Mouse (Mus musculus) forebrain, postnatal 0 days (tissue): ENCODE results near the gene Spa17. TPM values are rescaled to one million over a fixed set of nuclear protein-coding genes. Genes with fewer than 3 reads are reported as not detected.

Experiments
- ATAC-seq: fragments of 200-750 bp; cut with Nextera tagmentation; 2 replicates; pipeline ENCODE4 v1.8.0; 2017; ENCODE audit warnings: mild to moderate bottlenecking, moderate library complexity
- DNase-seq: peaks from one replicate; pipeline ENCODE4 v3.0.0-alpha.2; 2015
- H3K27ac ChIP-seq: fragments of 300-500 bp; sonication (generic); 2 replicates; pipeline ENCODE4 v1.5.1; 2014; ENCODE audit warnings: low read depth, mild to moderate bottlenecking, antibody characterized with exemption, low read length, moderate library complexity, mixed read lengths
- H3K27me3 ChIP-seq: fragments of 300-500 bp; sonication (generic); 2 replicates; pipeline ENCODE4 v1.6.1; 2014; ENCODE audit warnings: mild to moderate bottlenecking, low read length, mixed read lengths; ENCODE audit not compliant: insufficient read depth
- H3K36me3 ChIP-seq: fragments of 300-500 bp; sonication (generic); 2 replicates; pipeline ENCODE4 v1.6.1; 2014; ENCODE audit warnings: mild to moderate bottlenecking, moderate library complexity; ENCODE audit not compliant: insufficient read depth
- H3K4me1 ChIP-seq: fragments of 300-500 bp; sonication (generic); 2 replicates; pipeline ENCODE4 v1.6.1; 2014; ENCODE audit warnings: antibody characterized with exemption; ENCODE audit not compliant: insufficient read depth
- H3K4me2 ChIP-seq: fragments of 300-500 bp; sonication (generic); 2 replicates; pipeline ENCODE4 v1.6.1; 2014; ENCODE audit warnings: low read depth, mild to moderate bottlenecking, moderate library complexity
- H3K4me3 ChIP-seq: fragments of 300-500 bp; sonication (generic); 2 replicates; pipeline ENCODE4 v1.5.1; 2014; ENCODE audit warnings: low read depth, low read length, mixed read lengths
- H3K9ac ChIP-seq: fragments of 300-500 bp; sonication (generic); 2 replicates; pipeline ENCODE4 v1.6.1; 2014; ENCODE audit warnings: mild to moderate bottlenecking
- H3K9me3 ChIP-seq: fragments of 300-500 bp; sonication (generic); 2 replicates; pipeline ENCODE4 v1.6.1; 2016; ENCODE audit warnings: low read length
- CTCF ChIP-seq: sonication (generic); IDR thresholded peaks from 2 replicates; pipeline ENCODE4 v1.5.1; 2016; ENCODE audit warnings: antibody characterized with exemption, control low read depth, low read depth
- WGBS: fragments of 180-500 bp; shearing (Covaris S2); extraction: QIAGEN DNeasy Blood & Tissue Kit; methylation state at CpG from one replicate; pipeline ENCODE4 v1.1.7; 2014; 5-methylcytosine and 5-hydroxymethylcytosine counted together
- polyA plus RNA-seq: library from polyadenylated mRNA; unstranded; fragments of >200 nt; fragmentation: Nextera tagmentation; extraction: Ambion mirVana; gene quantifications from 2 replicates; pipeline ENCODE4 v1.2.1, GENCODE M21; 2015
- total RNA-seq: library from RNA; depleted of rRNA; stranded (reverse); fragments of >200 nt; gene quantifications from 2 replicates; pipeline ENCODE4 v1.2.3, GENCODE M21; 2014

Spa17 gene
- total and polyA plus RNA-seq, 2 experiments from 2014 or later = 2.4 to 10.8 TPM

GRCm38 (mm10) chr9:37586718-37587117, 26.8 kb downstream of the Spa17 start:
- H3K4me2 ChIP-seq = no peak overlapping the region
- 60% methylated on average over 4 of the region's 4 CpGs for WGBS
- H3K9ac ChIP-seq = no peak overlapping the region
- H3K27ac ChIP-seq = no peak overlapping the region
- no peaks in the 10 kb centered on the region for H3K36me3 ChIP-seq
- TF ChIP-seq CTCF = no peak
- H3K9me3 ChIP-seq = no peaks in the 10 kb centered on the region
- no peak overlapping the region for H3K4me3 ChIP-seq
- H3K27me3 ChIP-seq = no peaks in the 10 kb centered on the region
- no peak for DNase-seq
- H3K4me1 ChIP-seq = no peaks in the 10 kb centered on the region
- ATAC-seq = peak; percentile 43; the same call in 1 of the 2 replicates

GRCm38 (mm10) chr9:37583594-37583993, 29.9 kb downstream of the Spa17 start:
- DNase-seq = no peak

GRCm38 (mm10) chr9:37576436-37576930, 37.0 kb downstream of the Spa17 start:
- no peaks in the 10 kb centered on the region for H3K9me3 ChIP-seq
- H3K27me3 ChIP-seq = no peaks in the 10 kb centered on the region
- ATAC-seq (peak; percentile 84), DNase-seq (peak; percentile 63)
- H3K4me2 ChIP-seq = peak overlapping the region; percentile 39
- H3K4me3 ChIP-seq = no peak overlapping the region
- peak overlapping the region; percentile 64 for H3K27ac ChIP-seq
- no peaks in the 10 kb centered on the region for H3K4me1 ChIP-seq
- H3K9ac ChIP-seq = no peak overlapping the region
- TF ChIP-seq CTCF = no peak
- no peaks in the 10 kb centered on the region for H3K36me3 ChIP-seq
- WGBS = 22% methylated on average over 14 of the region's 14 CpGs

More at GRCm38 (mm10) chr9:37583594-37583993, 29.9 kb downstream of the Spa17 start:
- Histone ChIP-seq H3K36me3 (no peaks in the 10 kb centered on the region), H3K9ac (no peak overlapping the region), H3K9me3 (no peaks in the 10 kb centered on the region), H3K4me3 (no peak overlapping the region), H3K4me2 (no peak overlapping the region), H3K4me1 (no peaks in the 10 kb centered on the region), H3K27me3 (no peaks in the 10 kb centered on the region), H3K27ac (no peak overlapping the region)
- TF ChIP-seq CTCF = no peak
- 88% methylated on average over 5 of the region's 5 CpGs for WGBS
- ATAC-seq = no peak

DNA sequence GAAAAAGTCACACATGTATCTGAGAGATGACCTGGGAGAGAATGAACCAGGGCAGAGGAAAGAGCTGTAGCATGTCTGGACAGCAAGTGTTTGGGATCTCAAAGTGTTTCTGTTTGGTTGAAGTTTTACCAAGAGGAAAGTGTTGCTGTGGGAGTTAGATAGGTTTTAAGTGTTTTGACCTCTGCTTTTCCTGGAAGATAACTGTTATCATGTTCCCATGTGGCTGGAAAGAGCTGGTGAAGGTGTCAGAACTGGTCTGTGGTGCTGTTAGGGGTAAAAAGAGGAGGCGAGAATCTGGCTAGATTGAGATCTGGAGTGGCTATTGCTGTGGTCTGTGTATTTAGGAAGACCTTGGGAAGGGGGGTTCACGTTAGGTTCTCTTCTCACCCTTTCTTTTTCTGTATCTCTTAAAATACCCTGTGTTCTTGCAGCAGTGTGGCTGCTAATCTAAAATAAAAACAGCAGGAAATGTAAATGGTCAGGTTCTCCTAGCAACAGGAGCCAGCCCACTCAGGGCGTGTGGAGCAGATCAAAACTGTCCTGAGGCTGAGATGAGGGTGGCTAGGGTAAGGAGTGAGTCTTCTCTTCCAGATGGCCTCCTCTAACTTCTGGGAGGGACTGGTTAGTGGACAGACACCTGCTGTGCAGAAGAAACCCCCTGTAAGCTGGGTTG, 41.2 kb downstream of the Spa17 start:
- H3K9me3 ChIP-seq = no peaks in the 10 kb centered on the region
- no peak overlapping the region for H3K27ac ChIP-seq
- ATAC-seq (no peak), DNase-seq (no peak)
- H3K27me3 ChIP-seq = no peaks in the 10 kb centered on the region
- no peaks in the 10 kb centered on the region for H3K36me3 ChIP-seq
- WGBS = 64% methylated on average over 3 of the region's 3 CpGs
- H3K9ac ChIP-seq = no peak overlapping the region
- no peak for TF ChIP-seq CTCF
- no peak overlapping the region for H3K4me2 ChIP-seq
- no peak overlapping the region for H3K4me3 ChIP-seq
- H3K4me1 ChIP-seq = peaks cover 9% of the 10 kb centered on the region

DNA sequence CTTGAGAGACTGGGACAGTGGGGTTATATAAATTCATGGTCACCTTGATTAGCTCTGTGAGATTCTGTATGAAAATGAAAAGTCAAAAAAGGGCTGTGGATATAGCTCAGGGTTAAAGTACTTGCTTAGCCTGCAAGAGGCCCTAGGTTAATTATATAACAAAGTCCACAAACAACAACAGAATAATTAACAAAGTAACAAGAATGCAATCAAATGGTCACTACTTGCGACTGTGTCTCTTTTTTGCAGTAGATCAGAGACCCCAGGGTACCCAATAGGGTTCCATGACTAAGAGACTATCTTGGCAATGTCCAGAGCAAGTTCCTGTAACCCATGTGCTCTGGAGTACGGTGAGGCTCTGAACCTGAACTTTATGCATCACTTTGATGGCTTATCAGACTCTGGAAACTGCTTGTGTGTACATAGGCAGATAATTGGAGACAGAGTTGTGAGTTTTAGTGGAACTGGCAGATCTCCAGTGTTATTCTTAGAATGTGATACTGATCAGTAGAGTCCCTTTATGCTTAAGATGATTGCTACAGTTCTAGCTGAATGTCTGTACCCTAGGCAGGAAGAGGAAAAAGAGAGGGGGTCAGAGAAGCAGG, 44.2 kb downstream of the Spa17 start:
- Histone ChIP-seq H3K4me2 (no peak overlapping the region), H3K27me3 (no peaks in the 10 kb centered on the region), H3K4me1 (peaks cover 9% of the 10 kb centered on the region), H3K9ac (no peak overlapping the region), H3K4me3 (no peak overlapping the region), H3K36me3 (no peaks in the 10 kb centered on the region), H3K27ac (no peak overlapping the region), H3K9me3 (no peaks in the 10 kb centered on the region)
- DNase-seq (no peak), ATAC-seq (no peak)
- no peak for TF ChIP-seq CTCF
- WGBS = 76% methylated on average over 2 of the region's 2 CpGs

DNA sequence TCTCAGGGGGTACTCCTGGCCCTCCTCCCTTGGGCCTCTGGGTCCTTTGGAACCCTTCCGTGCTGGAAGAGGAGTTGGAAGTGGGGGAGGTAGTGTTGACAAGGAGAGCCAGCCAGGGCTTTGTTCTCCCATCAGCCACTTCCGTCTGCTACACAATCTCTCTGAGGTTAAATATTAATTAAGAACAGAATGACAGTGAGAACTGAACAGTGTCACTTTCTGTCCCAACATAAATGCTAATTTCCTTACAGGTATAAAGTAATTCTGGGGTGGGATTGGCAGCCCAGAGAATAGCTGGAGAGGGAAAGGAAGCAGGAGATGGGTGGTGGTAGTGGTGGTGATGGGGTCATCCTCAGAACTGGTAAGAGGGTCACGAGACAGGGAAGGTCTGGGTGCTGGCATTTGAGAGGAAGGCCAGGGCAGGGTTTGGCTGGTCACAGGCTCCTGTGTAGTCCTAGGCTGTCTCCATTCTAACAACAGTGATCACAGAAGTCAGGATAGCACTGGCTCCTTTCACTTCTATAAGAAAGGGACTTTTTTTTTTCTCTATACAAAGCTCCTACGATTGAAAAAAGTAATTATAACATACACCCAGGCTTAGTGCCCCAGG, 44.8 kb downstream of the Spa17 start:
- Histone ChIP-seq H3K4me3 (no peak overlapping the region), H3K27ac (peak overlapping the region; percentile 23; the same call in 1 of the 2 replicates), H3K4me1 (peaks cover 9% of the 10 kb centered on the region), H3K9me3 (no peaks in the 10 kb centered on the region), H3K27me3 (no peaks in the 10 kb centered on the region), H3K36me3 (no peaks in the 10 kb centered on the region), H3K9ac (no peak overlapping the region), H3K4me2 (no peak overlapping the region)
- DNase-seq = no peak
- peak; percentile 55 for ATAC-seq
- no peak for TF ChIP-seq CTCF
- WGBS = 33% methylated on average over 4 of the region's 4 CpGs
